Mouse (Mus musculus) intestine, postnatal 0 days (tissue): ENCODE measurements around the gene Xbp1. TPM values are rescaled to one million over a fixed set of nuclear protein-coding genes. Genes with fewer than 3 reads are reported as not detected.

ENCODE experiments used
- ATAC-seq: fragments of 200-750 bp; cut with Nextera tagmentation; 2 replicates; pipeline ENCODE4 v1.8.0; 2017; ENCODE audit warnings: mild to moderate bottlenecking, moderate TSS enrichment, moderate library complexity
- H3K27ac ChIP-seq: fragments of 300-500 bp; sonication (generic); 2 replicates; pipeline ENCODE4 v1.5.1; 2014; ENCODE audit warnings: mild to moderate bottlenecking, low read depth, low read length, moderate library complexity
- H3K27me3 ChIP-seq: fragments of 300-500 bp; sonication (generic); replicated peaks from 2 replicates; pipeline ENCODE4 v1.6.1; 2014; ENCODE audit warnings: low read length, mixed read lengths; ENCODE audit not compliant: control insufficient read depth, insufficient read depth
- H3K36me3 ChIP-seq: fragments of 300-500 bp; sonication (generic); 2 replicates; pipeline ENCODE4 v1.6.1; 2014; ENCODE audit warnings: mild to moderate bottlenecking, moderate library complexity; ENCODE audit not compliant: control insufficient read depth, insufficient read depth
- H3K4me1 ChIP-seq: fragments of 300-500 bp; sonication (generic); replicated peaks from 2 replicates; pipeline ENCODE4 v1.6.1; 2014; ENCODE audit warnings: antibody characterized with exemption, low read length, mixed read lengths; ENCODE audit not compliant: control insufficient read depth, insufficient read depth
- H3K4me2 ChIP-seq: fragments of 300-500 bp; sonication (generic); replicated peaks from 2 replicates; pipeline ENCODE4 v1.6.1; 2014; ENCODE audit warnings: low read depth, mild to moderate bottlenecking, moderate library complexity
- H3K4me3 ChIP-seq: fragments of 300-500 bp; sonication (generic); 2 replicates; pipeline ENCODE4 v1.5.1; 2014; ENCODE audit warnings: low read depth, low read length
- H3K9ac ChIP-seq: fragments of 300-500 bp; sonication (generic); 2 replicates; pipeline ENCODE4 v1.6.1; 2014; ENCODE audit warnings: mild to moderate bottlenecking, low read depth, low read length
- H3K9me3 ChIP-seq: fragments of 300-500 bp; sonication (generic); 2 replicates; pipeline ENCODE4 v1.6.1; 2016; ENCODE audit warnings: mixed run types; ENCODE audit not compliant: control insufficient read depth
- CTCF ChIP-seq: sonication (generic); IDR thresholded peaks from 2 replicates; pipeline ENCODE4 v1.5.1; 2016; ENCODE audit warnings: low read depth, mild to moderate bottlenecking, control low read depth, antibody characterized with exemption, moderate library complexity
- WGBS: fragments of 180-500 bp; shearing (Covaris S2); extraction: QIAGEN DNeasy Blood & Tissue Kit; methylation state at CpG from one replicate; pipeline ENCODE4 v1.1.7; 2014; 5-methylcytosine and 5-hydroxymethylcytosine counted together
- polyA plus RNA-seq: library from polyadenylated mRNA; unstranded; fragments of >200 nt; fragmentation: Nextera tagmentation; extraction: Ambion mirVana; gene quantifications from 2 replicates; pipeline ENCODE4 v1.2.1, GENCODE M21; 2015

The Xbp1 gene
- polyA plus RNA-seq, 1 experiment from 2014 or later, result 150 TPM

- Histone ChIP-seq H3K9ac (no peak overlapping the region), H3K4me2 (no peak overlapping the region), H3K27ac (no peak overlapping the region), H3K9me3 (no peaks in the 10 kb centered on the region), H3K4me3 (no peak overlapping the region), H3K27me3 (no peaks in the 10 kb centered on the region), H3K36me3 (no peaks in the 10 kb centered on the region), H3K4me1 (no peaks in the 10 kb centered on the region)
- TF ChIP-seq CTCF, result no peak
- 79% methylated on average over 12 of the region's 12 CpGs for WGBS
- ATAC-seq, result no peak
Observed at GRCm38 (mm10) chr11:5512099-5512725, 8.2 kb upstream of the Xbp1 start.

- no peaks in the 10 kb centered on the region for H3K9me3 ChIP-seq
- H3K27me3 ChIP-seq, result no peaks in the 10 kb centered on the region
- no peak overlapping the region for H3K4me2 ChIP-seq
- no peaks in the 10 kb centered on the region for H3K36me3 ChIP-seq
- no peak overlapping the region for H3K9ac ChIP-seq
- H3K4me1 ChIP-seq, result no peaks in the 10 kb centered on the region
- 78% methylated on average over 8 of the region's 8 CpGs for WGBS
- no peak for ATAC-seq
- H3K27ac ChIP-seq, result no peak overlapping the region
- TF ChIP-seq CTCF, result no peak
- H3K4me3 ChIP-seq, result no peak overlapping the region
Observed at GRCm38 (mm10) chr11:5512961-5513360, 7.5 kb upstream of the Xbp1 start.

GRCm38 (mm10) chr11:5514091-5514490, 6.4 kb upstream of the Xbp1 start:
- Histone ChIP-seq H3K4me3 (no peak overlapping the region), H3K4me1 (no peaks in the 10 kb centered on the region), H3K36me3 (no peaks in the 10 kb centered on the region), H3K4me2 (no peak overlapping the region), H3K9me3 (no peaks in the 10 kb centered on the region), H3K27ac (no peak overlapping the region), H3K27me3 (no peaks in the 10 kb centered on the region), H3K9ac (no peak overlapping the region)
- WGBS, result 74% methylated on average over 4 of the region's 4 CpGs
- TF ChIP-seq CTCF, result no peak
- ATAC-seq, result no peak

- H3K9ac ChIP-seq, result no peak overlapping the region
- 81% methylated on average over 6 of the region's 6 CpGs for WGBS
- TF ChIP-seq CTCF, result no peak
- no peaks in the 10 kb centered on the region for H3K9me3 ChIP-seq
- no peak overlapping the region for H3K4me2 ChIP-seq
- no peaks in the 10 kb centered on the region for H3K4me1 ChIP-seq
- H3K4me3 ChIP-seq, result no peak overlapping the region
- H3K27ac ChIP-seq, result no peak overlapping the region
- H3K27me3 ChIP-seq, result no peaks in the 10 kb centered on the region
- no peaks in the 10 kb centered on the region for H3K36me3 ChIP-seq
- ATAC-seq, result no peak
Observed at GRCm38 (mm10) chr11:5515196-5515595, 5.3 kb upstream of the Xbp1 start.

- H3K9ac ChIP-seq, result no peak overlapping the region
- no peak for TF ChIP-seq CTCF
- H3K4me2 ChIP-seq, result no peak overlapping the region
- no peaks in the 10 kb centered on the region for H3K27me3 ChIP-seq
- WGBS, result 84% methylated on average over 6 of the region's 6 CpGs
- no peaks in the 10 kb centered on the region for H3K9me3 ChIP-seq
- H3K27ac ChIP-seq, result no peak overlapping the region
- H3K4me3 ChIP-seq, result no peak overlapping the region
- no peaks in the 10 kb centered on the region for H3K4me1 ChIP-seq
- no peaks in the 10 kb centered on the region for H3K36me3 ChIP-seq
- ATAC-seq, result no peak
Observed at GRCm38 (mm10) chr11:5515655-5516054, 4.8 kb upstream of the Xbp1 start.

GRCm38 (mm10) chr11:5516151-5516550, 4.3 kb upstream of the Xbp1 start:
- WGBS, result 81% methylated on average over 7 of the region's 7 CpGs
- Histone ChIP-seq H3K36me3 (no peaks in the 10 kb centered on the region), H3K9me3 (no peaks in the 10 kb centered on the region), H3K4me3 (no peak overlapping the region), H3K9ac (no peak overlapping the region), H3K27ac (no peak overlapping the region), H3K4me1 (no peaks in the 10 kb centered on the region), H3K27me3 (no peaks in the 10 kb centered on the region), H3K4me2 (no peak overlapping the region)
- no peak for TF ChIP-seq CTCF
- no peak for ATAC-seq

GRCm38 (mm10) chr11:5516617-5517016, 3.8 kb upstream of the Xbp1 start:
- H3K27me3 ChIP-seq, result no peaks in the 10 kb centered on the region
- no peak overlapping the region for H3K4me2 ChIP-seq
- H3K9me3 ChIP-seq, result no peaks in the 10 kb centered on the region
- 95% methylated on average over 14 of the region's 14 CpGs for WGBS
- H3K4me1 ChIP-seq, result no peaks in the 10 kb centered on the region
- no peak overlapping the region for H3K27ac ChIP-seq
- no peak overlapping the region for H3K9ac ChIP-seq
- no peak overlapping the region for H3K4me3 ChIP-seq
- no peak for TF ChIP-seq CTCF
- no peaks in the 10 kb centered on the region for H3K36me3 ChIP-seq
- no peak for ATAC-seq
